Mouse (Mus musculus) heart, adult 2 months (tissue): ENCODE measurements around the gene Zfp93. TPM values are rescaled to one million over a fixed set of nuclear protein-coding genes. Genes with fewer than 3 reads are reported as not detected.
"Not testable (repeated sequence)": the region's sequence is repeated elsewhere in the genome, so short reads cannot be mapped to it uniquely, and the experiment has no call there.

Experiments used
- DNase-seq, 2 experiments: peaks; one replicate each; pipeline ENCODE4 v3.0.0; 2021
- H3K27ac ChIP-seq: fragments of 200-600 bp; 2 replicates; pipeline ENCODE4 v1.8.1; 2022
- H3K27me3 ChIP-seq: fragments of 200-500 bp; 2 replicates; pipeline ENCODE4 v1.6.1; 2012; ENCODE audit warnings: mild to moderate bottlenecking, low read length, inconsistent platforms, mixed read lengths; ENCODE audit not compliant: control insufficient read depth, insufficient read depth
- H3K36me3 ChIP-seq: fragments of 200-500 bp; 2 replicates; pipeline ENCODE4 v1.6.1; 2012; ENCODE audit warnings: low read length, inconsistent platforms; ENCODE audit not compliant: control insufficient read depth, insufficient read depth
- H3K4me1 ChIP-seq: fragments of 200-500 bp; 2 replicates; pipeline ENCODE4 v1.6.1; 2011; ENCODE audit warnings: low read length; ENCODE audit not compliant: control insufficient read depth, insufficient read depth
- H3K4me3 ChIP-seq: fragments of 200-600 bp; 2 replicates; pipeline ENCODE4 v1.8.1; 2022
- H3K79me2 ChIP-seq: fragments of 200-500 bp; replicated peaks from 2 replicates; pipeline ENCODE4 v1.6.1; 2012; ENCODE audit warnings: mild to moderate bottlenecking, inconsistent platforms, low read length, moderate library complexity, mixed read lengths; ENCODE audit not compliant: control insufficient read depth, insufficient read depth
- H3K9ac ChIP-seq: fragments of 200-500 bp; 2 replicates; pipeline ENCODE4 v1.6.1; 2012; ENCODE audit warnings: low read depth, mild to moderate bottlenecking, control low read depth, inconsistent platforms, low read length, mixed read lengths
- CTCF ChIP-seq: fragments of 200-600 bp; IDR thresholded peaks from 2 replicates; pipeline ENCODE4 v1.8.1; 2022; ENCODE audit warnings: antibody characterized with exemption, mild to moderate bottlenecking, moderate library complexity
- EP300 ChIP-seq: fragments of 200-500 bp; IDR thresholded peaks from 2 replicates; pipeline ENCODE4 v1.6.1; 2011; ENCODE audit warnings: low read depth, low read length, control low read depth; ENCODE audit not compliant: insufficient read depth
- POLR2A ChIP-seq: fragments of 200-500 bp; IDR thresholded peaks from 2 replicates; pipeline ENCODE4 v1.6.1; 2011; ENCODE audit warnings: mild to moderate bottlenecking, low read depth, low read length, control low read depth; ENCODE audit not compliant: insufficient read depth
- WGBS: fragments of 180-500 bp; shearing (Covaris S2); methylation state at CpG from one replicate; pipeline ENCODE4 v1.1.7; 2018; 5-methylcytosine and 5-hydroxymethylcytosine counted together
- intact Hi-C: fragments of 180-260 bp; cut with DNase I; formaldehyde crosslinking; loops from one replicate; pipeline ENCODE4 v1.15.1; 2025
- polyA plus RNA-seq: library from polyadenylated mRNA; depleted of rRNA; stranded (reverse); fragments of >200 nt; gene quantifications from 2 replicates; pipeline ENCODE4 v1.2.3, GENCODE M21; 2012
- total RNA-seq, 2 experiments: library from RNA; stranded (reverse); gene quantifications; 2 replicates each; pipeline ENCODE4 v1.2.3; 2021

Zfp93 gene
- total and polyA plus RNA-seq, 3 experiments, result 1.7 to 4.1 (median 3.3) TPM

DNA sequence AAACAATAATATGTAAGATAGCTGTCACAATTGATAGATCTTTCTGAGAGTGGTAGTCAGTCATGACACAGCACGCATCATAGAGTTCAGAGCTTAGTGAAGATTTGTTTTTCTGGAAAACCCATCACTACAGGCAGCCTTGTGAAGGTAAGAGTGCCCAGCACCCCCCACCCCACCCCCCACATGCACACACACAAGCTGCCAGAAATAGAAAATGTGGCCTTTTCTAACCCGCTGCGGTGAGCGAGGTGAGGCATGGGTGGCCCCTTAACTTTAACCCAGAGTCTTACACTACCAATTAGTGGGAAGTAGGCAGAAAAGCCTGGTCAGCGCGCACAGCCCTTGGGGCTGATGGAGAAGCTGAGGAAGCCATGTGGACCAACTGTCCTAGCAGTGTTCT is 971 bp downstream of the Zfp93 start:
- WGBS, result 98% methylated on average over 6 of the region's 6 CpGs
- no peak for TF ChIP-seq EP300
- TF ChIP-seq POLR2A, result no peak
- TF ChIP-seq CTCF, result no peak
- intact Hi-C loops, result no loop called here

GRCm38 (mm10) chr7:24274456-24274855 is 4.2 kb downstream of the Zfp93 start:
- 90% methylated on average over 4 of the region's 4 CpGs for WGBS
- Histone ChIP-seq H3K79me2 (no peaks in the 10 kb centered on the region), H3K27ac (no peak overlapping the region), H3K27me3 (no peaks in the 10 kb centered on the region), H3K4me1 (no peaks in the 10 kb centered on the region; the same call in 1 of the 2 replicates), H3K36me3 (no peaks in the 10 kb centered on the region; the same call in 1 of the 2 replicates), H3K4me3 (no peak overlapping the region), H3K9ac (no peak overlapping the region)
- no peak for DNase-seq
- TF ChIP-seq CTCF (no peak), EP300 (no peak), POLR2A (no peak)
- intact Hi-C loops, result no loop called here

More for the DNA sequence above, 971 bp downstream of the Zfp93 start:
- Histone ChIP-seq H3K4me1 (no peaks in the 10 kb centered on the region; the same call in 1 of the 2 replicates), H3K9ac (no peak overlapping the region), H3K27ac (no peak overlapping the region), H3K36me3 (no peaks in the 10 kb centered on the region; the same call in 1 of the 2 replicates), H3K27me3 (no peaks in the 10 kb centered on the region), H3K79me2 (no peaks in the 10 kb centered on the region), H3K4me3 (no peak overlapping the region)
- no peak for DNase-seq

GRCm38 (mm10) chr7:24278771-24279170 is 8.6 kb downstream of the Zfp93 start:
- H3K36me3 ChIP-seq, intact Hi-C loops, H3K9ac ChIP-seq, H3K27ac ChIP-seq, H3K27me3 ChIP-seq, DNase-seq, H3K4me1 ChIP-seq, H3K79me2 ChIP-seq, H3K4me3 ChIP-seq: not testable (repeated sequence)
- WGBS, result 86% methylated on average over 3 of the region's 3 CpGs

- DNase-seq, result no peak
- Histone ChIP-seq H3K36me3 (no peaks in the 10 kb centered on the region), H3K9ac (no peak overlapping the region), H3K79me2 (no peaks in the 10 kb centered on the region), H3K27ac (no peak overlapping the region), H3K27me3 (no peaks in the 10 kb centered on the region), H3K4me1 (no peaks in the 10 kb centered on the region), H3K4me3 (no peak overlapping the region)
- intact Hi-C loops, result no loop called here
- WGBS, result 49% methylated on average over 10 of the region's 10 CpGs
- TF ChIP-seq CTCF (no peak), POLR2A (no peak), EP300 (no peak)
Observed at GRCm38 (mm10) chr7:24280031-24280857, 10.0 kb downstream of the Zfp93 start.

- intact Hi-C loops, result no loop called here
- Histone ChIP-seq H3K27me3 (no peaks in the 10 kb centered on the region), H3K4me3 (no peak overlapping the region), H3K36me3 (no peaks in the 10 kb centered on the region), H3K4me1 (no peaks in the 10 kb centered on the region), H3K27ac (no peak overlapping the region), H3K79me2 (no peaks in the 10 kb centered on the region), H3K9ac (no peak overlapping the region)
- no peak for TF ChIP-seq POLR2A
- no peak for TF ChIP-seq EP300
- no peak for TF ChIP-seq CTCF
- WGBS, result 55% methylated on average over 4 of the region's 4 CpGs
- no peak for DNase-seq
Observed at GRCm38 (mm10) chr7:24280858-24281145, 10.6 kb downstream of the Zfp93 start.

- DNase-seq, result no peak
- H3K4me1 ChIP-seq, result no peaks in the 10 kb centered on the region
- no peak for TF ChIP-seq EP300
- no peak for TF ChIP-seq POLR2A
- TF ChIP-seq CTCF, result peak; percentile 36
- no peaks in the 10 kb centered on the region for H3K27me3 ChIP-seq
- no peak overlapping the region for H3K9ac ChIP-seq
- H3K36me3 ChIP-seq, result no peaks in the 10 kb centered on the region
- WGBS, result 43% methylated on average over 4 of the region's 4 CpGs
- H3K4me3 ChIP-seq, result no peak overlapping the region
- H3K79me2 ChIP-seq, result no peaks in the 10 kb centered on the region
- H3K27ac ChIP-seq, result no peak overlapping the region
- intact Hi-C loops, result no loop called here
Observed at GRCm38 (mm10) chr7:24286090-24286489, 15.9 kb downstream of the Zfp93 start.
